Mouse (Mus musculus) mouse embryonic stem cell (cell line): ENCODE measurements around the gene Polr3b.

Experiments used
- in situ Hi-C, 2 experiments: fragments of 300-500 bp; cut with MboI; formaldehyde crosslinking; loops; 1 replicate in 1 of 2; 3 replicates in 1 of 2; pipeline ENCODE4 v1.14.3; 2019 to 2020; ENCODE audit warnings: low sequenced_read_pairs in 2 of 2, low pct_unique_long_range_greater_than_20kb in 1 of 2, mixed read lengths in 1 of 2; ENCODE audit not compliant: unreplicated experiment in 1 of 2

Polr3b gene

DNA sequence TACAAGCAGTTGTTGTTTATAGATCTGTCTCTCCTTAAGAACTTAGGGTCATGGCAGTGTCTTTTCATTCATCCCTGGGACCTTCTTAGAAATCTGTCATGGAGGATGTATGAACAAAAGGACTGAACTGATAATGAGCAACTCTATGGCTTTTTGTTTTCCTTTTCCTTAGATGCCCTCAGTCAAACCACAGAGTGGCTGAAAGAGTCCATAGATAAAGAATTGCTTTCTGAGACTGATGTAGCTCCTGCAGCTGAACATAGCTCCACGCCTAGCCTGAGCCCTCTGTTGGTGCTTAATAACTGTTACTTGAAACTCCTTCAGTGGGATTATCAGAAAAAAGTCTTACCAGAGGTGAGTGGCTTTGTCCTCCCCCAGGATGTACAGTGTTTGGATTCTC is 17.8 kb upstream of the Polr3b start:
- in situ Hi-C loops: no loop called here

DNA sequence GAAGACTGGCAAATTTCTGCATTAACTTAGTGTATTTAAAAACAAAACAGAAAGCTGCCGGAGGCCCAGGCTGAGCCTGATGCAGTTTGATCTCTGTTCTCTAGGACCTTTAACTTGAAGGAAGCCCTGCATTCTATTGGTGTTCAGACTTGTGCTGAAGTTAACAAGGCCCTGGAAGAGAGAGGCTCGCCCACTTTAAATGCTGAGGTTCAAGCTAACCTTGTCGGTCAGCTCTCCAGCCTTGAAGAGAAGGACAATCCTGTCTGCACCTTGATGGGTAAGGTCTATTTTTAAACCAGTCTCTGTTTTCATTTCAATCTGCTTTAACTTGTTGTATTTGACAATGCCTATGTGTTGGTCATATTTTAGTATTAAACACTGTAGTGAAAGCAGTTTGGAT is 13.7 kb upstream of the Polr3b start:
- in situ Hi-C loops: no loop called here

DNA sequence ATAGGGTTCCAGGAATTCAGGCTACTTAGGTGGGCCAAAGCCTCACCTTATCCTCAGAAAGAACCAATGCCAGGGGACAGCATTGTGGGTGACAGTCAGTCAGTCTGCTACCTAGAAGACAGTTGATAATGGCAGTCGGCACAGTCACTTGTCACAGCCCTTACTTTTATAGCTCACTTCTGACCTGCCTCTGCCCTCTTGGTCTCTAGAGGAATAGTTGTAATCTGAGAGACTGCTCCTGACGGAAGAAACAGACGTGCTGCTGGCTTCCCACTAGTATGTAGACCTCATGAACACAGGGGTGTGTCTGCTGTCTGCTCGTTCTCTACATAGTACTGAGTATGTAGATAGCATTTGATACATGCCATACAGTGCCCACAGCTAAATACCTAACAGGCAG is 11.8 kb upstream of the Polr3b start:
- in situ Hi-C loops: no loop called here

DNA sequence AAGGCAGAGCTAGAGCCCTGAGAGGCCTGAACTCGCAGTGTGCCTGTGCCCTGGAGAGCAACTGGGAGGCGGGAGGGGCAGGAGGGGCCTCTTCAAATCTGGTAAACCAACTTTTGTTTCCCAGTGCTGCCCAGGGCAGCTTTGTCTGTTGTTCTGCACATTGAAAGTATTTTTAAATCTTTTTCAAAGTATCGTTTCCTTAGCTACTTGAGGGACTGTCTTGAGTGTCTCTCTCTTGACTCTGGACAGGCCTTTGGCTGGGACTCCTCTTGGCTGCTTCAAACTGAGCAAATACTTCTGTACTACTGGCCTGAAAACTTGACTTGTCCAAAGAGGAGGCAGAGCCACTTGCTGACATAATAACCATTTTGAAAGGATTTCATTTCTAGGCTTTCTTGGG is 11.3 kb upstream of the Polr3b start:
- in situ Hi-C loops: no loop called here

DNA sequence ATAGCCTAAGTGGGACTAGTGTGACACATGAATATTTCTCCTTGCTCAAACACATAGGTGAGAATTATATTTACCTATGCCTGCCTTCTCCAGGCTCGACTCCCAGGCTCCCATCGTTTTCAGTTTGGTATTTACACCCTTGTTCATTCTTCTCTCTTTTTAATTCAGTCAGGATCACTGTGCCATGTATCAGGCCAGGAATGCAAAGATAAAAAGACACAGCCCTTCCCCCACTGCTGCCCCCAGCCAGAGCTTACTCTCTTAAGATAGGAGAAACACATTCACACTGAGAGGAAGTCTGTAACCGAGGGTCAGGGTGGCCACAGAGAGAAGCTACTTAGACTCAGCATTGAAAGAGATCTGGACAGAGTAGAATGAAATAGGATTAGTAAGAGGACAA is 10.4 kb upstream of the Polr3b start:
- in situ Hi-C loops: no loop called here

DNA sequence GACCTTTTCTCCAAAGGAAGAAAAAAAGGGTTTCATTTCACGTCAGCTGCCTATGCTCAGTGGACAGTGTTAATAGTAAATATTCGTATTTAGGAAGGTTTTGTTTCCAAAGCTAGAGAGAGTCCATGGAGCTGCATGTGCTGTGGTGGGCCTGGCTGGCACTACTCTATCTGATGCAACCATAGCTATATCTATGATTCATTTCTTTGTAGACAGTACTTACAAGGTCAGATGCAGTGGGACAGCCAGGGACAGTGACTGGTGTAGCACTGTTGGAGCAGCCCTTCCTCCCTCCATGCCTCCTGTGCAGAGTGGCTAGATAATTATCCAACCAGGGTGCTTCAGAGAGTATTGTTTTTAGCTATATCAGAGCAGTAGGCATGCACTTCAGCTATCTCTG is 9.8 kb upstream of the Polr3b start:
- in situ Hi-C loops: no loop called here

DNA sequence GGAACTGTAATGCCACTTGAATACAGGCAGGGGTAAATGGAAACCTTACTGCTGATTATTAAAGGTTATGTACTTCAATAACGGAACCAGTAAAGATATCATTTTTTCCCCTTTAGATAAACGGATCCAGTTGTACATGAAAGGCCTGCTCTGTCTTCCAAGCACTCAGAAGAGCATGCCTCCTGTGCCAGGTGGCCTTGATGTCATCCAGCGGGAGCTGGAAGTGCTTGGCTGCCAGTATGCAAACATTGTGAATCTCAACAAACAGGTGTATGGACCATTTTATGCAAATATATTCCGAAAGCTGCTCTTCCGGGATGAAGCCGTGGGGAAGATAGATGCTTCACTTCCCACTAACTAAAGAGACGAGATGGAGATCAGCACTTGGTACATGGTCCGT is 8.7 kb upstream of the Polr3b start:
- in situ Hi-C loops: no loop called here

DNA sequence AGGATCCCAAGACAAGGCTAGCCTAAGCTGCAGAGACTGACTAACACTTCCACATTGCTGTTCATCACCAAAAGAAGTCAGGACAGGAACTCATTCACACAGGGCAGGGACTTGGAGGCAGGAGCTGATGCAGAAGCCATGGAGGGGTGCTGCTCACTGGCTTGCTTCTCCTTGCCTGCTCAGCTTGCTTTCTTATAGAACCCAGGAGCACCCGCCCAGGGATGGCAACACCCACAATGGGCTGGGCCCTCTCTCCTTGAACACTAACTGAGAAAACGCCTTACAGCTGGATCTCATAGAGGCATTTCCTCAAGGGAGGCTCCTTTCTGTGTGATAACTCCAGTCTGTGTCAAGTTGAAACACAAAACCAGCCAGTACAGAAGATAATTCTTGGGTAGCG is 7.0 kb upstream of the Polr3b start:
- in situ Hi-C loops: no loop called here

DNA sequence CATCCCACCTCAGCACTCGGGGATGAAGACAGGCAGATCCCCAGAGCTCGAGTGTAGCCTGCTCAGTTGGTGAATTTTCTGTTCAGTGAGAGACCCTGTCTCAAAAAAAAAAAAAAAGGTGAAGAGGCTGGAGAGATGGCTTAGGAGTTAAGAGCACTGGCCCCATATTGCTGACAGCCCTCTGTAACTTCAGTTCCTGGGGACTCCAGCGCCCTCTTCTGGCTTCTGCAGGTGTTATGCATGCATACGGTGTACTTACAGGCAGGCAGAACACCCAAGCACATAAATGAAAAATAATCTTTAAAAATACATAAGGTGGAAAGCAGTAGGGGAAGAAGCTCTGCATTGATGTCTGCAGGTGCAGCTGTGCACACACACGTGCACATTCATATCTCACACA is 9.1 kb downstream of the Polr3b start:
- in situ Hi-C loops: no loop called here

DNA sequence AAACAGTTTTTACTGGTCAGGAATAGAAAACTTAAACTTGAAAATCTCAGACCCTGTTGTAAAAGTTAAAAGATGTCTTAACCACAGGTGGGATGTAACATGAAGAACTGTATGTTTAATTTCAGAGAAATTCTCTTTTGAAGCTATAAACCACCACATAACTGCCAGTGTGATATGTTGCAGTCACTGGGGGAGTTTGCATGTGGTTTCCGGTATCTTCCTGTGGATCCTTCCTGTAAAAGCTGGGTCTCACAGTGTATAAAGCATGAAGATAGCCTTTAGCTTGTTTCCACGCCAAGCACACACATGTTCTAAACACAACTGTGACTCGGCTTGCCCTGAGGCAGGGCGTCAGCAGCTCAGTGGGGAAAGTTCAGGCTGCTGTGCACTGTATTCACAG is 9.9 kb downstream of the Polr3b start:
- in situ Hi-C loops: no loop called here

DNA sequence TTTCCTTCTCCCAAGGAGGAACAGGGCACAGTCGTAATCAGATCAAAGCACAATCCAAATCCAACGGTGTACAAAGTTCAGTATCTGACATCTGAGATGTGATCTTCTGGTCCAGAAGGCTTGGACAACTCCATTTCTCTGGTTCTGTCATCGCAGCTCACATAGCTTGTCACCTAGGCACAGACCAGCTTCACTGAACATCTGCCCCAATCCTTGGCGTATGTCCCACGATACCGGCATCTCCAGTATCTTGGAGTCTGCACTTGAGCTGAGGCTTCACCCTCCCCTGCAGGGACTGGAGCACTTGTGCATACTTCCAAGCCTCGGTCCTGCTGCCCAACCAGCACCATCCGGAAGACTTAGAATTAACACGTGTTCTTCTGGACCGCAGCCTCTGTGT is 14.6 kb downstream of the Polr3b start:
- in situ Hi-C loops: no loop called here

DNA sequence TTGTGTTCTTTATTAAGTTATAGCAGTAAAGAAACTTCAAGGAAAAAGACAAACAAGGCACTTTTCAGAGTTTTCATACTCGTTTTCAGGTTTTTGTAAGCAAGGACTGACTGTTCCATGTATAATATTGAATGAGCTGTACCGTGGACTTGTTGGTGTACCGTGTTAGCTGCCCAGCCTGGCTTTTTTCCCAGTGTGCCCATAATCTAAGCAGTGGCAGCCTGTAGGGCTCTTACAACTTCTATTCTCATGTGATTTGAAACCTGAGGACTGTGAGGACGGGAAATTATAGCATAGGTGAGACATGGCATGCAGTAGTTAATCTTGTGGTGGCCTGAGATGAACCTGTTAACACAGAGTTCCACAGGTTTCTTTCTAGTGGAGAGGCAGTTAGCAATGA is 16.3 kb downstream of the Polr3b start:
- in situ Hi-C loops: no loop called here

DNA sequence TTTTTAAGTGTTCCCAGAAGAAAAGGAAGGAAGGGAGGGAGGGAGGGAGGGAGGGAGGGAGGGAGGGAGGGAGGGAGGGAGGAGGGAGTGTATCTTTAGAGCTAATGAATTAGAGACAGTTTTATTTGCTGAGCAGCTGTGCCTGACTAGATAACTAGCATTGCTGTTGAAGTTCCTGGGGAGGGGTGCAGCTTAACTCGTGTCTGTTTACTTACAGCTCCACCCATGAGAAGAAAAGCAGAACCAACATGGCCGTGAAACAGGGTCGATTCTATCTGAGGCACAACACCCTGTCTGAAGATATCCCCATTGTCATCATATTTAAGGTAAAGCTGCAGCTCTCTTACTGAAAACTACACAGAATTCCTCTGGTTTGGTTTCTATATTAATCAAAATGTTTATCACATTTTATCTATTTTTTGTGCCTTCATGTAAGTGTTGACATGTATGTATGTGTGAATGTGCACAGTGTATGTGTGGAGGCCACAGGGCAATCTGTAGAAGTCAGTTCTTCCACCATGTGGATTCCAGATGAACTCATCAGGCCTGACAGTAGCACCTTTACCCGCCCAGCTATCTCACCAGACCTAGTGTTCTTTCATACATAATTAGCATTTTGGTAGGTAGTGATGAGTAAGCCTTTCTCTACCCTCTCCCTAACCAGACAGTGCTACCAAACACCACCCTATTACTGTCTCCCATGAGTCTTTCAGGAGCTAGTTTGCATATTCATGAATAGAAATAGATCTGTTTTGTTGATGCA is 17.6 kb downstream of the Polr3b start:
- in situ Hi-C loops: no loop called here

DNA sequence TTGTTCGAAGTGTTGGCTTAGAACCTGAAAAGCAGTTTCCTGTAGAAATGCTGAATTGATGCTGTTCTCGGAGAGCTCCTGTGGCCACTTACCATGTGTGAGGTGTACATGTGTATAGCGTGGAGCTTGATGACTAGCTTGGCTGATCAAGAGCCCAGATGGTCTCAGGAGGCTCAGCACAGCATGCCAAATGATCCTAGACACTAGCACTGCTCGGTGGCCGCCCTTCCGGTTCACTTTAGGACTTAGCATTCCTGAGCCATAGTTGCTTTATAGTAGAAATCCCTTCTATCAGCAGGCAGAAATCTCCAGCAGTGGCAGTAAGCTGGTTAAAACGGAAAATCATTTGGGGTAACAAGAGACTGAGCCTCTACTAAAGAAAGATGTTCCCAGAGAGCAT is 18.8 kb downstream of the Polr3b start:
- in situ Hi-C loops: no loop called here

DNA sequence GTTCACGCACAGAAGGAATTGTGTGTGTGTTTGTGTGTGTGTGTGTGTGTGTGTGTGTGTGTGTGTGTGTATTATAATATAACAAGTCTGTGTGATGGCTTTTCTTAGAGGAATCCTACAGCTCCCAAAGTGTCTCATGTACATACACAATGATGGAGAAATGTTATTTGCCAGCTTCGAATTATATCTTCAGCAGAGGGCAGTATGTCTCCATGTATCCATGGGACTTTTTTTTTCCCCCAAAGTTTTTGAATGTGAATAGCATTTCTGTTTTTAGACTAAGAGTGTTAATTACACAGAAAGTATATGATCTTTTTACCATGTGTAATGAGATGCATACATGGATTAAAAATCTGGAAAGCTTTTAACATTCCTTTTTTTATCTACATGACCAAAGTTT is 19.5 kb downstream of the Polr3b start:
- in situ Hi-C loops: no loop called here

DNA sequence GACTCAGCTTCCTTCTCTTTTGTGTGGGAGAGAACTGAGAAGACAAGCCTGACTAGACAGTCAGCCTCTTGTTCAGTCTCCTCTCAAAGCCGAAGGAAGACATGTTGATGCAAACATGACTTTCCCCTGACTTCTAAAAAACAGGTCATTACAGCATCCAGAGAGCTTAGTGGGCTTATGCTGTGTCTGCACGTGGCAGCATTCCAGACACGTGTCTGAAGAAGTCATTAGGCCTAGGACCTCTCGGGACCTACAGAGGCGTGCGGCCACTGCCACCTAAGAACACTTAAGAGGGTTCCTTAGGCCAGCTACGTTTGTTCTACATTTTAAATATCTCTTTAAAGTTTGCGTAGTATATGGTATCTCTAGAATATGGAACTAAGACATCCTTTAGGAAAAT is 23.8 kb downstream of the Polr3b start:
- in situ Hi-C loops: no loop called here

DNA sequence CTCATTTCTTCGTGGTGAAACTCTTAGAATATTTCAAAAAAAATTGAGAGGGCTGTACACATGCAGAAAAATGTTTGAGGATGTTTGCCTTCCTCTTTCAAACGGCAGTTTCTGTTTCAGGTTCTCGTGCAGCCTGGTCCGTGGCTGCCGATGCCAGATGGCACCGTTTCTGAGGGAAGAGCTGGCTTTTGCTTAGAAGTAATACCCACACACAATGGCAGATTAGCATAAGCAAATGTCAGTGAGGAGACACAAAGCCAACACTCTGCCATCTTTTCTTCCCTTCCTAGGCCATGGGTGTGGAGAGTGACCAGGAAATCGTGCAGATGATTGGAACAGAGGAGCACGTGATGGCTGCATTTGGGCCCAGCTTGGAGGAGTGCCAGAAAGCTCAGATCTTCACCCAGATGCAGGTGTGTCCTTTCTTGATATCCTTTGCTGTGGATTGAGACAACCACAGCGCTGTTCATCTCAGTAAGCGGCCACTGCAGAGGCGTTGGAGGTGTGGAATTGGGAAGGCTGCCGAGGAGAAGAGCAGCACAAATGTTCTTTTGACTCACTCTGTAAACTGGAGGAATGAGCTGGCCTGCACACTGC is 24.5 kb downstream of the Polr3b start:
- in situ Hi-C loops: no loop called here

DNA sequence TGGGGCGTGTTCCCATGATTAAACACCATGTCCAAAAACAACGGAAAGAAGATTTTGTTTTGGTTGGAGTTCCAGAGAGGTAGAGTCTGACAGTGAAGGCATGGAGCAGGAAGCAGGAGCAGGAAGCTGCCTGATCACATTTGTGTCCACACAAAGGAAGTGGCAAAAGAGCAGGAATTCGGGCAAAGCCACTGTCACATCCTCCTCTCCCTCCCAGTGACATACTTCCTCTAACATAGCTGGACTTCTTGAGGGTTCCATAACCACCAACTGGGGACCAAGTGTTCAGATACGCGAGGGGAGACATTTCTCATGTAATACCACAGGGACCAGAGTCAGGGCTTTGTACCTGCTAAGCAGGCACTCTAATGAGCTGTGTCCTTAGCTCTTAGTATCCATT is 25.2 kb downstream of the Polr3b start:
- in situ Hi-C loops: no loop called here

DNA sequence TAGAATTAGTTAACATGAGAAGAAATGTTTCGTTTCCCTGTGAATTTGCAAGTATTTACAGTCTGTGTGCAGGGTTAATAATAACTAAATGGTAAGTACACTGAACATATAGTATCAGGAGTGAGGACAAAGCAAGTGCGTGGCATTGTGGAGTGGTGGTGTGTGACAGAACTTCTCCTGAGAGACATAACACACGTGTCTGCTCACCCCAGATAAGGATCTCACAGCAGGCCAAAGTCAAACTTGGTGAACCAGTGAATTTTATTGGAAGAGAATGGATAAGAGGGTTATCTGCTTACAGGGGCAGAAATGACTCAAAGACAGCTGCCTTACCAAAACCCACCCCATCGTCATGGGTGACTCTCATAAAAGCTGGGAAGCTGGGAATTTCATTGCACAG is 26.8 kb downstream of the Polr3b start:
- in situ Hi-C loops: no loop called here

DNA sequence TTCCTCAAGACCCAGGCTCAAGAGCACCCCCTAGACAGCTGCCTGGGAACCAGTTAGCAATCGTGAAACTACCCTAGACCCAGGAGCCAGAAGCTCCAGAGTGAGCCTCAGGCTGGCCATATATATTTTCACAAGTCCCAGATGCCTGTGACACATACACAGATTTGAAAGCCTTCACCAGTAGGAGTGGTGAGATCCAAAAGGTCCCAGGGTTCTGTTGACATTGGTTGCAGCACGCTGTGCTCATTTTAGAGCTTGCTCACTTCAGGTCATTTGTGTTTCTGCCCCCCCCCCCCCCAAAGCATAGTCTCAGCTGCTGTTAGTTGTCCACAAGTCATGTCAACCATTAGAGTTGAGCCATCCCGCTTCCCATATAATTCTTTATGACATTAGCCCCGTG is 31.9 kb downstream of the Polr3b start:
- in situ Hi-C loops: no loop called here

DNA sequence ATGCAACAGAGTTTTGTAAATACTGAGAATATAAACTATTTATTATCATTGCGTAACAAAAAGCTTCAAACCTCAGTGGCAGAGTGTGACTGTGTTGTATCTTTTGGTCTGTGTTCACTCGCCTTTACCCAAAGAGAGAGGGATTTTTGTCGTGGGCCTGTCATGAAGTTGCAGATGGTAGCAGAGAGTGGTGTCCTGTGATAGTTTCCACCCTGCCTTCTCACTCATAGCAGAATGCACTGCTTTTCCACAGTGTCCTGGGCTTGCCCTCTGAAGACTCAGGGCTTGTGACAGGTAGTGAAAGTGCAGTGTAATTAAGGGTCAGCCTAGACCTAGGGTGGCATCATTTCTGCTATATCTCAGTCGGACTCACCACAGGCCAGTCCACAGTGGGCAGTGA is 32.6 kb downstream of the Polr3b start:
- in situ Hi-C loops: no loop called here
